Mouse (Mus musculus) testis, adult 2 months (tissue): ENCODE results near the gene Arhgap33.
A peak's percentile ranks its signal among the peaks of the same experiment; 100 is the strongest.

Experiments used
- CTCF ChIP-seq: fragments of 200-500 bp; IDR thresholded peaks from 2 replicates; pipeline ENCODE4 v1.5.1; 2012; ENCODE audit warnings: low read depth, mild to moderate bottlenecking, inconsistent platforms, low read length, moderate library complexity; ENCODE audit not compliant: control insufficient read depth, insufficient read depth, insufficient replicate concordance
- POLR2A ChIP-seq: fragments of 200-500 bp; IDR thresholded peaks from 2 replicates; pipeline ENCODE4 v1.6.1; 2012; ENCODE audit warnings: low read depth, mild to moderate bottlenecking, inconsistent platforms, low read length, moderate library complexity; ENCODE audit not compliant: control insufficient read depth

DNA sequence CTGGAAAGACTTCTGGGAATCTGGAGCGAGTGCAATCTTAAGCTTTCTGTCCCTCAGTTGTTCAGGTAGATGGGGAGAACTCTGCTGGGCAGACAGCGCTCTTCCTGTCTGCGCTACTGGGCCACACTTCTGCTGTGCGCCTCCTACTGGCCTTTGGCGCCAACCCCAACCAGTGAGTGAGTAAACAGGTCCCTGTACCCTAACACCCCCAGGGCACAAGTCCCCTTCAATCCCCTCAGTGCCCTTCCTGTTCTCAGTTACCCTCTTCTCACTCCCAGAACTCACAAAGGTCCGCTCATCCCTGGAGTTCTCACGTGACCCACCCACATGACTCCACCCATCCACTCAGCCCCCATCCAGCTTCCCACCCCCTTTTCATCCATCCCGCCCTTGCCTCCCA, 16.5 kb downstream of the Arhgap33 start:
- peak; percentile 11; the same call in 1 of the 2 replicates for TF ChIP-seq CTCF
- TF ChIP-seq POLR2A, result no peak
